In genomic region chr8:76127486-76127885, GRCm38 (mm10) we compare ENCODE assay signal across 13 mouse cellular contexts.
DNase-seq lines count a peak whose midpoint lies in the region; ATAC-seq and TF ChIP-seq lines count a peak whose summit lies in the region.
"Had no signal": no experiment of that assay in that cellular context is flagged by ENCODE, and none has a peak within 500 bp of the region (broad histone marks: within the 10 kb centered on the region; RNA-seq: fewer than 3 reads in every experiment).

No protein-coding gene starts in this region.

- H3K4me2 ChIP-seq in limb, embryonic 14.5 days (replicated peaks; ENCODE audit: low read depth, low read length, severe bottlenecking): no peak overlapping the region
- no peak overlapping the region for H3K4me2 ChIP-seq in heart, embryonic 16.5 days (ENCODE audit: low read depth, low read length)
- H3K4me2 ChIP-seq: limb, embryonic 15.5 days had no signal

- no peak for TF ChIP-seq POLR2A in limb, embryonic 14.5 days (IDR thresholded peaks at IDR 0.05; ENCODE audit: borderline replicate concordance, extremely low read depth, insufficient read depth, insufficient read length)

- H3K27ac ChIP-seq in limb, embryonic 14.5 days (replicated peaks; ENCODE audit: low read depth, low read length): no peak overlapping the region
- no peak overlapping the region for H3K27ac ChIP-seq in limb, embryonic 10.5 days
- peak overlapping the region; percentile 80 for H3K27ac ChIP-seq in heart, embryonic 16.5 days (ENCODE audit: low read length)
- H3K27ac ChIP-seq in midbrain, embryonic 10.5 days (replicated peaks): no peak overlapping the region
- H3K27ac ChIP-seq: limb, embryonic 15.5 days had no signal

- no peak overlapping the region for H3K4me3 ChIP-seq in limb, embryonic 14.5 days (replicated peaks; ENCODE audit: low read length)
- no peak overlapping the region for H3K4me3 ChIP-seq in limb, embryonic 10.5 days
- no peak overlapping the region for H3K4me3 ChIP-seq in heart, embryonic 16.5 days (ENCODE audit: low read length)
- H3K4me3 ChIP-seq in midbrain, embryonic 10.5 days: no peak overlapping the region
- H3K4me3 ChIP-seq: erythroblast, embryonic 14.5 days; limb, embryonic 15.5 days had no signal

- H3K9me3 ChIP-seq in limb, embryonic 14.5 days (ENCODE audit: control insufficient read depth, low read length): no peaks in the 10 kb centered on the region
- H3K9me3 ChIP-seq in limb, embryonic 10.5 days (replicated peaks): no peaks in the 10 kb centered on the region
- no peaks in the 10 kb centered on the region for H3K9me3 ChIP-seq in heart, embryonic 16.5 days (replicated peaks; ENCODE audit: control insufficient read depth, low read length)
- no peaks in the 10 kb centered on the region for H3K9me3 ChIP-seq in midbrain, embryonic 10.5 days (replicated peaks)
- H3K9me3 ChIP-seq: limb, embryonic 15.5 days had no signal

- no peaks in the 10 kb centered on the region for H3K27me3 ChIP-seq in limb, embryonic 14.5 days (ENCODE audit: control insufficient read depth, insufficient read depth, low read length)
- no peaks in the 10 kb centered on the region for H3K27me3 ChIP-seq in limb, embryonic 10.5 days (ENCODE audit: low read depth, poor library complexity, severe bottlenecking)
- no peaks in the 10 kb centered on the region for H3K27me3 ChIP-seq in heart, embryonic 16.5 days (ENCODE audit: control insufficient read depth, insufficient read depth, low read length)
- no peaks in the 10 kb centered on the region for H3K27me3 ChIP-seq in midbrain, embryonic 10.5 days (ENCODE audit: low read depth, poor library complexity, severe bottlenecking)
- H3K27me3 ChIP-seq: CH12.LX; limb, embryonic 15.5 days had no signal

- peak; percentile 53 for DNase-seq in limb, embryonic 14.5 days (ENCODE audit: low spot score)
- DNase-seq in limb, embryonic 10.5 days (ENCODE audit: low spot score): no peak
- DNase-seq in adrenal gland, postnatal 14 days: peak; percentile 44
- DNase-seq in gastrocnemius, postnatal 14 days: peak; percentile 47
- DNase-seq in testis, postnatal 10 days (ENCODE audit: low spot score): no peak
- no peak for DNase-seq in midbrain, embryonic 10.5 days (ENCODE audit: low spot score)
- no peak for DNase-seq in right cerebral cortex, postnatal 10 days (ENCODE audit: low spot score in 2 of 2)
- DNase-seq: lung, postnatal 36 days had no signal

- H3K4me1 ChIP-seq in limb, embryonic 14.5 days (ENCODE audit: control insufficient read depth, insufficient read depth, low read length): no peaks in the 10 kb centered on the region
- no peaks in the 10 kb centered on the region for H3K4me1 ChIP-seq in limb, embryonic 10.5 days
- no peaks in the 10 kb centered on the region for H3K4me1 ChIP-seq in heart, embryonic 16.5 days (ENCODE audit: control insufficient read depth, insufficient read depth, low read length)
- H3K4me1 ChIP-seq in midbrain, embryonic 10.5 days: no peaks in the 10 kb centered on the region
- H3K4me1 ChIP-seq: limb, embryonic 15.5 days had no signal

- ATAC-seq in limb, embryonic 14.5 days (ENCODE audit: low FRiP score, low read depth): no peak
- ATAC-seq in heart, embryonic 16.5 days (replicated peaks; ENCODE audit: extremely low read depth, insufficient read depth, low FRiP score): peak; percentile 88
- ATAC-seq: intestine, embryonic 16.5 days had no signal

- H3K9ac ChIP-seq in limb, embryonic 14.5 days (ENCODE audit: low read depth, low read length, severe bottlenecking): no peak overlapping the region
- no peak overlapping the region for H3K9ac ChIP-seq in heart, embryonic 16.5 days (ENCODE audit: low read length)
- H3K9ac ChIP-seq: limb, embryonic 15.5 days had no signal

- intact Hi-C loops in gastrocnemius, postnatal 14 days (cut with DNase I; ENCODE audit: low total_unique reads): no loop called here

- no peaks in the 10 kb centered on the region for H3K36me3 ChIP-seq in limb, embryonic 14.5 days (ENCODE audit: control insufficient read depth, insufficient read depth, low read length)
- H3K36me3 ChIP-seq in limb, embryonic 10.5 days: no peaks in the 10 kb centered on the region
- H3K36me3 ChIP-seq in heart, embryonic 16.5 days (ENCODE audit: control insufficient read depth, insufficient read depth): no peaks in the 10 kb centered on the region
- no peaks in the 10 kb centered on the region for H3K36me3 ChIP-seq in midbrain, embryonic 10.5 days
- H3K36me3 ChIP-seq: limb, embryonic 15.5 days had no signal

- 58% methylated on average over 2 of the region's 2 CpGs for WGBS in limb, embryonic 14.5 days
- 88% methylated on average over 2 of the region's 2 CpGs for WGBS in limb, embryonic 10.5 days
- WGBS in heart, embryonic 16.5 days: 25% methylated on average over 2 of the region's 2 CpGs
- 93% methylated on average over 2 of the region's 2 CpGs for WGBS in midbrain, embryonic 10.5 days

Comparison
In these comparisons a context has a peak if more than half of its experiments do, and no peak if none do; other contexts are left out.
1. DNase-seq: peak in limb, embryonic 14.5 days (single experiment), adrenal gland, postnatal 14 days (single experiment) and gastrocnemius, postnatal 14 days (single experiment); none in limb, embryonic 10.5 days (single experiment), testis, postnatal 10 days (single experiment), midbrain, embryonic 10.5 days (single experiment) and right cerebral cortex, postnatal 10 days (0 of 2).